Mouse (Mus musculus): Measurements from ENCODE around the gene Lce1l.

- no peak for TF ChIP-seq CTCF (IDR thresholded peaks at IDR 0.05; ENCODE audit: borderline replicate concordance, extremely low read depth, insufficient read depth, insufficient read length)
- TF ChIP-seq POLR2A (IDR thresholded peaks at IDR 0.05; ENCODE audit: borderline replicate concordance, extremely low read depth, insufficient read depth, insufficient read length, poor library complexity, severe bottlenecking): no peak
Measured at GRCm38 (mm10) chr3:92851186-92851585, at the start of gene Lce1l.

All from brain, embryonic 14.5 days (tissue).